Mouse (Mus musculus) erythroid progenitor cell, adult 5-6 weeks (primary cell): ENCODE data around the gene Evx2. TPM values are rescaled to one million over a fixed set of nuclear protein-coding genes. Genes with fewer than 3 reads are reported as not detected.

Source experiments
- ATAC-seq: replicated peaks from 2 replicates; pipeline ENCODE4 v1.8.0; 2016; ENCODE audit warnings: moderate number of reproducible peaks, mild to moderate bottlenecking, moderate TSS enrichment, inconsistent platforms; ENCODE audit not compliant: poor library complexity, low FRiP score, severe bottlenecking
- total RNA-seq, 2 experiments: library from RNA; stranded (forward) in 1 of 2; stranded (reverse) in 1 of 2; fragments of 150-400 nt in 1 of 2; fragments of 186-747, 209-891 nt in 1 of 2; gene quantifications; 2 replicates each; pipeline versions ENCODE4 v1.2.3 to v1.2.4; 2015 to 2017; ENCODE audit warnings: low replicate concordance in 2 of 2

Evx2 gene
- total RNA-seq, 2 experiments from 2014 or later = not detected

DNA sequence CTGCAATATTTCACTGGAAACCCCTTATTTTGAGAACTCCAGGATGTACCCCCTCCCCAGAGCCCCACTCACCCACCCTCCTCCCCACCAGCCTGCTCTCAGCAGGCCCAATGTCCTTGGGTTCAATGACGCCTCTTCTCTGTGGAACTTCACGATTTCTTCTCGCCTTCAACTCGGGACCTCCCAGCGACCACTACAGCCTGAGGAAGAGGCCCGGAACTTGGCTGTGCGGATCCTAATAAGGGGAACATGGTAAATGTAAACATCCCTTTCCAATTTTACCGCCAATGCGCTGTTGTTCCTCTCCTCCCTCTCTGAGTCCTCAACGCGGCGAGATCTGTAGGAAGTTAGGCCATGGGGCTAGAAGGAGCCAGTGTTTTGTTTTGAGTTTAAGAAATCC lies 24.7 kb upstream of the Evx2 start:
- ATAC-seq = no peak

GRCm38 (mm10) chr2:74683471-74683951 lies 24.2 kb upstream of the Evx2 start:
- no peak for ATAC-seq

DNA sequence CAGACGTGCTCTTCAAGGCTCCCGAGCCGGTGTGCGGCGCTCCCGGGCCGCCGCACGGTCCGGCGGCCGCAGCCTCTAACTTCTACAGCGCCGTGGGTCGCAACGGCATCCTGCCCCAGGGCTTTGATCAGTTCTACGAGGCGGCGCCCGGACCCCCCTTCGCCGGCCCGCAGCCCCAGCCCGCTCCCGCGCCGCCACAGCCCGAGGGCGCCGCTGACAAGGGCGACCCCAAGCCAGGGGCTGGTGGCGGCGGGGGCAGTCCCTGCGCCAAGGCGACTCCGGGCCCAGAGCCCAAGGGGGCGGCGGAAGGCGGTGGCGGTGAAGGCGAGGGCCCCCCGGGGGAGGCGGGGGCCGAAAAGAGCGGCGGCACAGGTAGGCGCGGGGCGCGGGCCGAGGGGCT lies 23.4 kb upstream of the Evx2 start:
- ATAC-seq = no peak

DNA sequence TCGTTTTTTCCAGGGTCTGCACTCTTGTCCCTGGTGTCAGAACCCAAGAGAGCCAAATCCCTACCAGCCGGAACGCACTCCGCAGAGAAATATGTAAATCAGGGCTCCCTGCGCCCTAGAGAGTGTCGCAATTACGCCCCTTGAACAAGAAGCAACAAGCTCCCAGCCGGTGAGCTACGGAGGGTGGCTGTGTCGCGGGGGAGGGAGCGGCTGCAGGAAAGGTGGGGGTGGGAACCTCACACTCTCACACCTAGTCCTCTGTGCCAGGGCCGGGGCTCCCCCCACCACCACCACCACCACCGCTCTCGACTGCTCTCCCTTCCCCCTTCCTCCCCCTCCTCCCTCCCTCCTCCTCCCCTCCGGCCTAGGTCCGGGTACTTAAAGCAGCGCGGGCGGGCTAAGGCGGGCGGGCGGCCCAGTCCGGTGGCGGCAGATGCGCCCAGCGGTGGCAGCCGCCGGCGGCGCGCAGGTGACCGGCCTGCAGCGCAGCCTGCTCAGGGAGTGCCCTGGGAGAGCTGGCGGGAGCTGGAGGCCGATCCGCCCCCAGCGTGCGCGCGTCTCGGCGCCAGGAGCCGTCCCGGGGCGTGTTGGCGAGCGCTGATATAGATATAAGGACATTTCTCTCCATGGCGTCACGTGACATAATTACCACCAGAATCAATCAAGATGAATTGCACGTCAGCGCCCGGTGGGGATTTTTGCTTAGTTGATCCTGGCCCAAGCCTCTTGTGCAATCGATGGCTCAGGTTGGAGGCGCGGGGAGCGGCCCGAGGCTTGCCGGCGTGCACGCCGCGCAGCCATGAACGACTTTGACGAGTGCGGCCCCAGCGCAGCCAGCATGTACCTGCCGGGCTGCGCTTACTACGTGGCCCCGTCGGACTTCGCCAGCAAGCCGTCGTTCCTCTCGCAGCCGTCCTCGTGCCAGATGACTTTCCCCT lies 22.5 kb upstream of the Evx2 start:
- no peak for ATAC-seq

DNA sequence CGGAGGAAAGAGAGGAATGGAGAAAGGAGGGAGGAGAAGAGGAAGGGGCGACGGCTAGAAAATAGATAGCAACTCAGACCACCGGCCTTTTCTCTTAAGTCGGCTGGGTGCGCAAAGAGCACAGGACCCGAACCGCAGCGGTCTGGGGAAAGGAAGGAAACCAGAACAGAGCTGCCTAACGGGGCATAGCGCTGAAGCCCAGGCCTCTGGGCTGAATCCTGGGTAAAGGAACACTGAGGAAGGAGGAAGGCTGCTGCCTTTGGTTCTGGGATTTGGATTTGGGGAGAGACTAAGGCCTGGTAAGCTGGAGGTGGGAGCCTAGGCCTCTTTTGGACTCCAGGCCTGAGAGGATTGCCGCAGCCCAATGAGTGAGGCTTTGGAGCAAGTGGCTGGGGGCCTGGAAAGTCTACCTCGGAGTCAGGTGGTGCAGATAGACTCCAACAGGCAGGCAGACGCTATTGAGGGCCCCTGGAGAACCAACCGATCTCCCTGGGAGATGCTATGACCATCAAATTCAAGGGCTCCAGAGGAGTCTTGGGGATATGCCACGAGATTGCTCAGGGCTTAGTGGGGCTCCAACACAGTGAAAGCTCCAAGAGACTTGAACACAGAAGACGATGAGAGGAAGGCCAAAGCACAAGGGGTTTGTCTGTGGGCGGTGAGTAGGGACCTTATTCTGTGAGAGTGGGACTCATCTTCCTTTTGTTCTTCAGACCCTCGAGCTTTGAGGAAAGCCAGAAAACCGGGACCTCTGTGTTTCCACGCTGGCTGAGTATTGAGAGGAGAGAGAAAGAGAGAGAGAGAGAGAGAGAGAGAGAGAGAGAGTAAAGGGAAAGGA lies 21.4 kb upstream of the Evx2 start:
- ATAC-seq = no peak

GRCm38 (mm10) chr2:74679980-74680379 lies 20.6 kb upstream of the Evx2 start:
- no peak for ATAC-seq

- no peak for ATAC-seq
Measured at GRCm38 (mm10) chr2:74679596-74679971, 20.2 kb upstream of the Evx2 start.

DNA sequence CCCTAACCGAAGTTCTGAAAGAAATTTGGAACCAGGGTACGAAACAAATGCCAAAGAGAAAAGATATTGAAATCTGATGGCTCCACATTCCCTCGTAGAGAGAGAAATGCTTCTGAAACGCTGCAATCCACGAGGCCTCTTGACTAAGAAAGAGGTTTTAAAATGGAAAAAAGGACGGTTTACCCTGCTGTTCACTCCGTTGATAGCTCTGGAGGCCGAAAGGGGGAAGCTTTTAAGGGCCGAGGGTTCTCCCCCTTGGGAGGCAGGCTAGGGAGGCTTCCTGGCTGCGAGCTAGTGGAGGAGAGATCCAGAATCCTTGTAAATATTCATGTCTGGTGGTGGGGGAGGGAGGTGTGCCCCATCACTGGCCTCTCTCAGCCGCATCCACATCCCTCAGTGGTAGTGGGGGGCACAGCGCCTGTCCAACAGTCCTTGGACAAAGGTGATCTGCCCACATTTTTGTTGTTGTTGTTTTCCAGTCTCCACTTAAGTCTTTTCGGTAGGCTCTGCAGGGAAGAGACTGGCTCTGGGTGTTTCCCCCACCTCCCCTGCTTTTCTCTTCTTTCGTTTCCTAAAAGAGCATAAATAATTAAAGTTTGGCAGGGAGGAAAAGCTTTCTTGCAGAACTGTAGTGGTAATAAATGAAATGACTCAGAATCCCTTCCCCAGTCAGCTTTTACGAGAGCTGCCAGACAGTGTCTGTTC lies 19.7 kb upstream of the Evx2 start, which contains the start of gene Hoxd11:
Gene Hoxd11, plus strand, starts transcription at position 667 of the 705 bp plus-strand sequence.
- ATAC-seq = no peak

- no peak for ATAC-seq
Measured at GRCm38 (mm10) chr2:74677106-74677505, 17.7 kb upstream of the Evx2 start.

DNA sequence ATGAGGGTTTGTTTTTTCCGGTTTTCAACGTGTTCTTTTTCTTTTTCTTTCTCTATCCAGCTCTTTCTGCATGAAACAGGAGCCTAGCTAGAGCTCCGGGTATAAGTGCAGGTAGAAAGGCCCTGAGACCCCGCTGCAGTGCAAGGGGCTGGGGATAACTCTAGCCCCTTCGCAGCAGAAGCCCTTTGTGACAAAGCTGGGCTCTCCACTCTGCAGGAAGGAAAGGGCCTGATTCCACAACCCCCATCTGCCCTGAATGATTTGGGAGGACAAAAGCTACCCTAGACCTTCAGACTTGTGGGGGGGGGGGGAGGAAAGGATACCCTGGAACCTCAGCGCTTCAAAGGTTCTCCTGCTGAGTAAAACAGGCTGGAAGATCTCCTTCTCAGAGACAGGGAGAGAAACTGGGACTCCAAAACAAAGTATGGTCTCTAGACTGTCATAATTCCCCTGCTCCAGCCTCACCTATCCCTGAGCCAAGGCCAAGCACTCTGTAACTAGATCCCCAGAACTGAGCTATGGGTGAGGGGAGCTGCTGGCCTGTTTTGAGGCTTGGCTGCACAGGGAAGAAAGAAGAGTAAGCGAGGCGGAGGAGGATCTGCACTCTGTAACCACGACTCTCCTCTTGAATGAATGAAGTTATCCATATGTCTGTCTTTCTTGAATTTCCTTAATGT lies 17.2 kb upstream of the Evx2 start:
- ATAC-seq = no peak

- ATAC-seq = no peak
Measured at GRCm38 (mm10) chr2:74675666-74676282, 16.4 kb upstream of the Evx2 start.

DNA sequence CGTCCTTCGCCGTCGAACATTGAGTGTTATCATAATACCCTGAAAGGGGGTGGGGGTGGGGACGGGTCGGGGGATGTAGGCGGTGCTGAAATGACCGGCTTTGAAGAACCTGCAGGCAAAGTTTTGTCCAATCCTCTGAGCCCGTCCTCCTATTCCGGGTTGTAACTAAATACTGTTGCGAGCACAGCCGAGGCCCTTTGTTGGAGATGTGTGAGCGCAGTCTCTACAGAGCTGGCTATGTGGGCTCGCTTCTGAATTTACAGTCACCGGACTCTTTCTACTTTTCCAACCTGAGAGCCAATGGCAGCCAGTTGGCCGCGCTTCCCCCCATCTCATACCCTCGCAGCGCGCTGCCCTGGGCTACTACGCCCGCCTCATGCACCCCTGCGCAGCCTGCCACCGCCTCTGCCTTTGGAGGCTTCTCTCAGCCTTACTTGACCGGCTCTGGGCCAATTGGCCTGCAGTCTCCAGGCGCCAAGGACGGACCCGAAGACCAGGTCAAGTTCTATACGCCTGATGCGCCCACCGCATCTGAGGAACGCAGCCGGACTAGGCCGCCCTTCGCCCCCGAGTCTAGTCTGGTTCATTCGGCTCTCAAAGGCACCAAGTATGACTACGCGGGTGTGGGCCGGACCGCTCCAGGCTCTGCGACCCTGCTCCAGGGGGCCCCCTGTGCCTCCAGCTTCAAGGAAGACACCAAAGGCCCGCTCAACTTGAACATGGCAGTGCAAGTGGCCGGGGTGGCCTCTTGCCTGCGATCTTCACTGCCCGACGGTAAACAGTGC lies 15.7 kb upstream of the Evx2 start, which contains the start of gene Hoxd12:
Gene Hoxd12, plus strand, starts transcription at position 133 of the 785 bp plus-strand sequence.
- ATAC-seq = no peak

DNA sequence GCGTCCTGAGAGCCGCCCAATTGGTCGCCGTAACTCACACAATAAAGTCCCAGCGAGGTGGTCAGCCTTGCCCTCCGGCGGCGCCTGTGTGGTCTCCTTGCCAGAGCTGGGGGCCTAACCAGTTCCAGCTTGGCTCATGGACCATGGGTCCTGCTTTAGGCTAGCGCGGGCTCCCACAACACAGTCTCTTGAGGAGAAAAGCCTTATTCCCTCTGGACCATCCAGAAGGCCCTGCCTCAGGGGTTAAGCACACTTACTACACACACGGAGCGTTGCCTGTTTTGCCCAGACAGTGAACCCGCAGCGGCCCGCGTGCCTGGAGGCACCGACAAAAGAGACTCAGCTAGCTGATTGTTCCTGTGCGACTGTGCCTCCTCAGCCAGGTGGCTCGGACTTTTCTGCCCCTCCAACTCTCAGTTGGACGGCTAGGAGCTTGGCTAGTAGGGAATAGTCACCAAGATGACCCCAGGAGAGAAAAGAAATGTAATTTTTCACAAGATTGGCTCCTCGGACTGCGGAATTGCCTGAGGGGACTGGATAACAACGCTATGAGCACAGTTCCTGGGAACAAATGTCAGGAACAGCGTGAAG lies 14.6 kb upstream of the Evx2 start:
- no peak for ATAC-seq

GRCm38 (mm10) chr2:74672481-74673362 lies 13.4 kb upstream of the Evx2 start:
- ATAC-seq = no peak

GRCm38 (mm10) chr2:74671847-74672246 lies 12.5 kb upstream of the Evx2 start:
- no peak for ATAC-seq

DNA sequence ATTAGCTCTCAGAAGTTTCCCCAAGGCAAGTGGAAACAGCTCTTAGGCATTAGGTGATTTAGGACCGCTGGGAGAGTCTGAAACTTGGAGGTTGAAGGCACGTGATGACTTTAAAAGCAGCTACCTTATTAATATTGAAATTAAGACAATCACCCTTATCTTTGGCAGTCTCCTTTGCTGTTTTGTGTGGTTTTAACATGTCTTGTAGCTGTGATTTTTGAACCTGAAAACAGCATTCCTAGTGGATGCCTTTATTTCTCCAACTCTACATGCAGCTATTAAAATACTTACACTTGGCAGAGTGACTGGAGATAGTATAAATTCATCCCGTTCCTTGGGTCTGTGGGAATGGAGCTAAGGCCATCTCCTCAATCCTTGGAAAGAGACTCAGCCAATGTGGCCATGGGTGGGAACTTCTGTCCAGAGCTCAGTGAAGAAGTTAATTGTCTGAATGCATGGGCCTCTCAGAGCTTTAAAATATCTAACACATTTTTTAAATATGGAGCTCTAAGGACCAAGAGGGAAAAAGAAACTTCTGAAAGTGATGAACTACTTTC lies 11.4 kb upstream of the Evx2 start:
- ATAC-seq = no peak
